Comparison of ENCODE assay signal across 8 mouse cellular contexts in genomic region chr3:95994975-95995801, GRCm38 (mm10). TPM values are rescaled to one million over a fixed set of nuclear protein-coding genes. Genes with fewer than 3 reads are reported as not detected.
DNase-seq lines count a peak whose midpoint lies in the region; ATAC-seq and TF ChIP-seq lines count a peak whose summit lies in the region.

No protein-coding gene starts in this region.

- H3K4me2 ChIP-seq in liver, embryonic 13.5 days, result peak overlapping the region; percentile 95

- DNase-seq in kidney, adult 9 months, result peak; percentile 24
- DNase-seq in kidney, postnatal 36 days, result no peak
- peak; percentile 62 for DNase-seq in heart, postnatal 4 days
- no peak for DNase-seq in liver, embryonic 13.5 days
- peak; percentile 68 for DNase-seq in retina, postnatal 1 day
- no peak for DNase-seq in urinary bladder, adult 2 months (ENCODE audit: low spot score)

- TF ChIP-seq EP300 in ES-Bruce4 (IDR thresholded peaks at IDR 0.05; ENCODE audit: insufficient read depth, low read depth, low read length), result no peak

- WGBS in liver, embryonic 13.5 days (ENCODE audit: insufficient replicate concordance), result 2% methylated on average over 51 of the region's 51 CpGs

- H3K4me3 ChIP-seq in ES-Bruce4 (ENCODE audit: low read depth, low read length), result peak overlapping the region; percentile 60
- peak overlapping the region; percentile 77 for H3K4me3 ChIP-seq in cortical plate, adult 2 months (ENCODE audit: insufficient read depth, low read length)
- peak overlapping the region; percentile 74 for H3K4me3 ChIP-seq in liver, embryonic 13.5 days (replicated peaks)

- TF ChIP-seq CTCF in ES-Bruce4 (IDR thresholded peaks at IDR 0.05; ENCODE audit: low read depth, low read length), result no peak
- TF ChIP-seq CTCF in cortical plate, adult 2 months (IDR thresholded peaks at IDR 0.05; ENCODE audit: extremely low read depth, insufficient read depth, low read length), result no peak

- peaks cover 7% of the 10 kb centered on the region for H3K27me3 ChIP-seq in ES-Bruce4 (ENCODE audit: control insufficient read depth, insufficient read depth, low read length, poor library complexity, severe bottlenecking)
- peaks cover 57% of the 10 kb centered on the region for H3K27me3 ChIP-seq in liver, embryonic 13.5 days

- no peak for TF ChIP-seq POLR2A in ES-Bruce4 (IDR thresholded peaks at IDR 0.05; ENCODE audit: insufficient read depth, low read length)
- TF ChIP-seq POLR2A in cortical plate, adult 2 months (IDR thresholded peaks at IDR 0.05; ENCODE audit: extremely low read depth, insufficient read depth, low read length), result no peak

- H3K36me3 ChIP-seq in ES-Bruce4 (ENCODE audit: control insufficient read depth, insufficient read depth, low read length, poor library complexity, severe bottlenecking), result no peaks in the 10 kb centered on the region
- H3K36me3 ChIP-seq in liver, embryonic 13.5 days, result peaks cover 9% of the 10 kb centered on the region; the same call in 1 of the 2 replicates

- H3K27ac ChIP-seq in ES-Bruce4 (ENCODE audit: insufficient read depth, low read length), result no peak overlapping the region
- peak overlapping the region; percentile 82 for H3K27ac ChIP-seq in cortical plate, adult 2 months (ENCODE audit: insufficient read depth, low read length)
- H3K27ac ChIP-seq in liver, embryonic 13.5 days, result peak overlapping the region; percentile 75

- no peaks in the 10 kb centered on the region for H3K9me3 ChIP-seq in ES-Bruce4 (replicated peaks; ENCODE audit: control insufficient read depth, insufficient read depth, low read length, poor library complexity, severe bottlenecking)
- H3K9me3 ChIP-seq in liver, embryonic 13.5 days (replicated peaks), result no peaks in the 10 kb centered on the region

- peak overlapping the region; percentile 83 for H3K9ac ChIP-seq in ES-Bruce4 (ENCODE audit: low read depth, poor library complexity, severe bottlenecking)
- peak overlapping the region; percentile 77 for H3K9ac ChIP-seq in liver, embryonic 13.5 days

- H3K4me1 ChIP-seq in ES-Bruce4 (ENCODE audit: control insufficient read depth, insufficient read depth, low read length), result no peaks in the 10 kb centered on the region
- peaks cover 10% of the 10 kb centered on the region for H3K4me1 ChIP-seq in cortical plate, adult 2 months (ENCODE audit: control insufficient read depth, insufficient read depth, low read length)
- H3K4me1 ChIP-seq in liver, embryonic 13.5 days (replicated peaks), result peaks cover 73% of the 10 kb centered on the region

- ATAC-seq in liver, embryonic 13.5 days (ENCODE audit: low read depth), result no peak

RNA-seq across cellular contexts. Expression of gene Plekho1, which starts 0.6 kb away (rescaled TPM):
- 9.2 and 15.0 TPM in 2 replicates for polyA plus RNA-seq in ES-Bruce4 (2011; ENCODE audit: insufficient read depth, insufficient read length, low read depth, missing spikeins)
- polyA plus RNA-seq in cortical plate, adult 2 months (2012; rRNA removed), result 133 and 134 TPM in 2 replicates
- 100 to 1,000 TPM; 141 to 164 TPM for total RNA-seq in heart, postnatal 4 days (2021)
- polyA plus RNA-seq in liver, embryonic 13.5 days (2015; fragmentation: Nextera tagmentation; extraction: Ambion mirVana), result 6.9 and 7.8 TPM in 2 replicates
- 196 and 224 TPM in 2 replicates for polyA plus RNA-seq in urinary bladder, adult 2 months (2012; rRNA removed)

Comparison
In these comparisons a context has a peak if more than half of its experiments do, and no peak if none do; other contexts are left out.
1. DNase-seq: peak in kidney, adult 9 months (single experiment), heart, postnatal 4 days (single experiment) and retina, postnatal 1 day (single experiment); none in kidney, postnatal 36 days (0 of 2), liver, embryonic 13.5 days (single experiment) and urinary bladder, adult 2 months (single experiment).
2. Peak in every context shown above with its lines, with median percentiles within 50 percentile points of each other: H3K4me3 ChIP-seq.